Mouse (Mus musculus): Measurements from ENCODE around the gene Fry. TPM values are rescaled to one million over a fixed set of nuclear protein-coding genes. Genes with fewer than 3 reads are reported as not detected.

Gene Fry
- polyA plus RNA-seq, 1 experiment from 2014 or later, result 35.4 TPM

DNA sequence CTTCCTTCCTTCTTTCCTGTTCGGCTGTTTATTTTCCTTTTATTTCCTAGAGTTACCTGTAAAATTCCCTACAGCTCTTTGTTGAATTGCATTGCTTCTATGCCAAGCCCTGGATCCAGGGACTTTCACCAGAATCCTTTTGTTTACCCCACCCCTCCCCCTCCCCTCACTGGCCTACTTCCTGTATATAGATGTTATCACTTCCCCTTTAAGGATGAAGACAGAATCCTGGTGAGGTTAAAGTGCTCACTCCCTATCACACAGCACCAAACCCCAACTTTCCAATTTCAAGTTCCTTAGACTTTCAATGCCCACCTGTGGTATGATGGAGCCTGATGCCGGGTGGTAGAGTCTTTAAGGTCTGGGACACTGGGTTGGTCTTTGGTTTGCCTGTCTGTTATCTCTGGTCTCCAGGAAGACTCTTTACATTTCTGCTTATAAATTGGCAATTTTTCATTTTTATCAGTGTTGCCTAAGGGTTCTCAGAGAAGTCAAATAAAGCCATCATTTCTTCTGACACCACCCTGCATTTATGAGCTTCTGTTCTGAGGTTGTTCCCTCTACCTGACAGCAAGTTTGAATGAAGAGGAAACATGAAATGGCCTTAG lies 59.9 kb downstream of the Fry start:
- ATAC-seq, result no peak
- WGBS, result 97% methylated on average over 1 of the region's 2 CpGs
- H3K4me3 ChIP-seq (replicated peaks), result no peak overlapping the region
- H3K9ac ChIP-seq (replicated peaks), result no peak overlapping the region
- no peaks in the 10 kb centered on the region for H3K36me3 ChIP-seq
- H3K27me3 ChIP-seq, result no peaks in the 10 kb centered on the region
- H3K9me3 ChIP-seq, result 0 out of 2 replicates have a peak, but pooled peaks cover 9% of the 10 kb centered on the region
- H3K4me1 ChIP-seq (replicated peaks), result no peaks in the 10 kb centered on the region
- H3K4me2 ChIP-seq (replicated peaks), result no peak overlapping the region
- H3K27ac ChIP-seq, result no peak overlapping the region

DNA sequence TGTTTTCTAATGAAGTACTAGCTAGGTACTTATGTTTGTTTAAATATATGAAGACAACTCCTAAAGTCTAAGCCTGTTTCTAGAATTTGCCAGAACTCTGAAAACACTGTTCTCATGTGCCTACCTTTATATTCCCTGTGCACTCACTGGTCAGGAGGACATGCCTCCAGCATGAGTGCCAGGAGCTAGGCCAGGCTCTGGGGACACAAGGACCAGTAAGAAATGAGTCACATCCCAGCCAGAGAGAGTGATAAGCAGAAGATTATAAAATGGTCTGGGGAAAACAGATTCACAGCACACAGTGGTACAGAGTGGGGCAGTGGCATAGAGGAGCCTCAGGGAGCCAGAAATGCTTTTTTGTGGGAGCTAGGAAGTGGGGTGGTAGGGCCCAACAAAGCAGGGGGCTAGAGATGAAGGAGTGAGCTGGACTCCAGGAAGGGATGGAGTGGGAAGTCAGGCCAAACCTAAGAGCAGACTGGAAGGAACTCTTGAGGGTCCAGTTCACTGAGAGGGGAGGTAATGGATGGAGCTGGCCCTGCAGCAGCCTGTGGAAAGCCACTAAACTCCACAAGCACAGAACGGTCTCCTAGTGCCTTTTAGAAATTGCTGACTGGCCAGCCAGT lies 62.7 kb downstream of the Fry start:
- H3K36me3 ChIP-seq, result no peaks in the 10 kb centered on the region
- H3K4me2 ChIP-seq (replicated peaks), result no peak overlapping the region
- 68% methylated on average over 1 of the region's 1 CpGs for WGBS
- no peak for ATAC-seq
- H3K9ac ChIP-seq (replicated peaks), result no peak overlapping the region
- H3K4me1 ChIP-seq (replicated peaks), result no peaks in the 10 kb centered on the region
- no peaks in the 10 kb centered on the region for H3K27me3 ChIP-seq
- no peak overlapping the region for H3K4me3 ChIP-seq (replicated peaks)
- H3K27ac ChIP-seq, result no peak overlapping the region
- 0 out of 2 replicates have a peak, but pooled peaks cover 3% of the 10 kb centered on the region for H3K9me3 ChIP-seq

DNA sequence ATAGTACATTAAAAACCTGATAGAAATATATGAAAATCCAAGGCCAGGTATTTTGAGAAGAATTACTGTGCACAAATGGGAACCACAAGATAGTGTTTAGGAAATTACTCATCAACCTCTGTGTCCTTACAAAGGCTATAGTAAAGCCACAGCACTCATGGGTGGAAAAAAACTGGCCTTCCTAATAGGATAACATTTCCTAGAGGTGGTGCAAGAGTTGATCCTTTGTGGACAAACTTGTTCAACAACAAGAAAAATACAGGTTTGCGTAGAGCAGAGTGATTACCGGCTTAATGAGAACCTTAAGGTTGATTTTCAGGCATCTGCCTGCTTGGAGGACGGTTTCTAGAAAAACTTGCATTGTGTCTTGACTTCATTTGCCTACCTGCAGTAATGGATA lies 66.5 kb downstream of the Fry start:
- Histone ChIP-seq H3K27me3 (no peaks in the 10 kb centered on the region), H3K27ac (no peak overlapping the region), H3K9me3 (0 out of 2 replicates have a peak, but pooled peaks cover 3% of the 10 kb centered on the region), H3K4me1 (replicated peaks) (no peaks in the 10 kb centered on the region), H3K4me2 (replicated peaks) (no peak overlapping the region), H3K4me3 (replicated peaks) (no peak overlapping the region), H3K36me3 (no peaks in the 10 kb centered on the region), H3K9ac (replicated peaks) (no peak overlapping the region)
- no peak for ATAC-seq
- WGBS, result 94% methylated on average over 3 of the region's 3 CpGs

DNA sequence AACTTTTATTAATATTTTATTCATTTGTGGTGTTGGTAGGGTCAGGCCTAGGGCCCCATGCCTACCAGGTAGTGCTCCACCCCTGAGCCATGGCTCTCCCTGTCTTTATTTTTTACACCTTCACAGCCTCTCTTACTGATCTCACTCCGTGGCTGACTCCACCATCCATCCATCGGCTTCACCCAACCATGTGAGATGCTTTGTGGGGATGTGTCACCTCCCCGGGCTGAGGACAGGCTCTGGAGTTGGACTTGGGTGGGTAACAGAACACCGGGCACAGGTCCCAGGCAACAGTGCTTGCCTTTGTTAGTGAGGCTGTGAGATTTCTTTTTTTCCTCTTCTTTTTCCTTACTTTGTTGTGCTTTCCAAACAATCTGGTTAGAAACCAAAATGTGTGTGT lies 67.7 kb downstream of the Fry start:
- WGBS, result 89% methylated on average over 4 of the region's 4 CpGs
- ATAC-seq, result no peak

DNA sequence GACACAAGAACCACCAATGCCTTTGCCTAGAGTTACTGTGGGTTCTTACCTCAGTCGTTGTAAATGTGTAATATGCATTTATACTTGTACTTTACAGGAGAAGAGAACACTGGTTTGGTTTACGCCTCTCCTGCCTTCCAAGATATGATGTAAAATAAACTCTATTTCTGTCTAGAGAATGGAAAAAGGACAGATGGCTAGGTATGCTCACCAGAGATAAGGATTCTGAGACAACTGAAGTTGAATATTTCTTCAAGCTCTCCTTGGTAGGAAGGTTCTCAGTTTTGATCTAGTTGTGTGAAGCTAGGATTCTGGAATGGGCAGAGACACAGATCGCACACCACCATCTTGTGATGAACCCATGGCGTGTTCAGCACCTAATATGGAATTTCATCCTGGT lies 68.2 kb downstream of the Fry start:
- Histone ChIP-seq H3K9me3 (peaks cover 10% of the 10 kb centered on the region), H3K27me3 (no peaks in the 10 kb centered on the region), H3K4me1 (replicated peaks) (no peaks in the 10 kb centered on the region), H3K9ac (replicated peaks) (no peak overlapping the region), H3K27ac (no peak overlapping the region), H3K36me3 (no peaks in the 10 kb centered on the region), H3K4me2 (replicated peaks) (no peak overlapping the region), H3K4me3 (replicated peaks) (no peak overlapping the region)
- WGBS, result 91% methylated on average over 4 of the region's 4 CpGs
- no peak for ATAC-seq

More for the DNA sequence above, 67.7 kb downstream of the Fry start:
- no peaks in the 10 kb centered on the region for H3K27me3 ChIP-seq
- no peak overlapping the region for H3K4me2 ChIP-seq (replicated peaks)
- no peaks in the 10 kb centered on the region for H3K36me3 ChIP-seq
- peaks cover 10% of the 10 kb centered on the region for H3K9me3 ChIP-seq
- no peak overlapping the region for H3K4me3 ChIP-seq (replicated peaks)
- no peak overlapping the region for H3K27ac ChIP-seq
- H3K9ac ChIP-seq (replicated peaks), result no peak overlapping the region
- no peaks in the 10 kb centered on the region for H3K4me1 ChIP-seq (replicated peaks)

DNA sequence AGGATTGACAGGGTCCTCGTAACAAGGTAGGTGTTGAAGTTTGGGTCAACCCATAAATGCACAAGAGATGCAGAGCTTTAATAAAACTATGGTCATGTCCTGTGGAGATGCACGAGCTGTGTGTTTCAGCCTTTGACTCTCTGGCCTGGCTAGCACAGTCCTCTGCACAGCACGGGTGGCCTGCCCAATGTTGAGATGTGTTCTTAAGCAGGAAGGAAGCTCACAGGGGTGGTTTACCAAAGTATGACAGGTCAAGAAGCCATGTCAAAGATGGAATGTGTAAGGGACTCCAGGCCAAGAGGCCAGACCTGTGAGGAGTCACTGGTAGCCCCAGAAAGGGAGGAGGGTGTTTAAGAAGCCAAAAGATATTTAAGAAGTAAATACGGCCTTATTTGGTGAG lies 69.6 kb downstream of the Fry start:
- no peaks in the 10 kb centered on the region for H3K27me3 ChIP-seq
- no peaks in the 10 kb centered on the region for H3K36me3 ChIP-seq
- no peak overlapping the region for H3K4me3 ChIP-seq (replicated peaks)
- H3K4me1 ChIP-seq (replicated peaks), result no peaks in the 10 kb centered on the region
- no peak for ATAC-seq
- WGBS, result 91% methylated on average over 4 of the region's 4 CpGs
- peaks cover 10% of the 10 kb centered on the region for H3K9me3 ChIP-seq
- H3K9ac ChIP-seq (replicated peaks), result no peak overlapping the region
- no peak overlapping the region for H3K27ac ChIP-seq
- no peak overlapping the region for H3K4me2 ChIP-seq (replicated peaks)

DNA sequence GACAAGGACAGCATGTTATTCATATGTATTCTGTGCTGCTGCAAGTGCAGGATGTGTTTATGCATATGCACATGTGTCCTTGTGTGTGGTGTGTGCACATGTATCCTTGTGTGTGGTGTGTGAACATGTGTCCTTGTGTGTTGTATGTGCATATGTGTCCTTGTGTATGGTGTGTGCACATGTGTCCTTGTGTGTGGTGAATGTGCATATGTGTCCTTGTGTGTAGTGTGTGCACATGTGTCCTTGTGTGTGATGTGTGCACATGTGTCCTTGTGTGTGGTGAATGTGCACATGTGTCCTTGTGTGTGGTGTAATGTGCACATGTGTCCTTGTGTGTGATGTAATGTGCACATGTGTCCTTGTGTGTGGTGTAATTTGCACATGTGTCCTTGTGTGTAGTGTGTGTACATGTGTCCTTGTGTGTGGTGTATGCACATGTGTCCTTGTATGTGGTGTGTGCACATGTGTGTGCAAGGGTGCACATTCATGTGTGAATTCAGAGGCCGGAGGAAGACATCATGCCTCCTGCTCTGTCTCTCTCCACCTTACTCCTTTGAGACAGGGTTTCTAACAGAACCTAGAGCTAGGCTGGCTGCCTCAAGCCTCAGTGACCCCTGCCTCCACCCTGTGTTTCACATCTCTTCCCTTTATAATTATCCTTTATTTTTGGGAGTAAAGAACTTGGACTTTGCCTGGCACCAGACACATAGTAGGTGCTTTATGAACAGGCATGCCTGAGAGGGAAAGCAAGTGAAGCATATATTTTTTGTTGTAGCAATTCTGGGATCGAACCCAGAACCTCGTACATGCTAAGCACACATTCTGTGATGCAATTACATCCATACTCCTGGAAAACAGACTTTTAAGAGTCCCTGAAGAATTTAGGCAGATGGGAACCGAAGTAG lies 72.3 kb downstream of the Fry start:
- peaks cover 7% of the 10 kb centered on the region for H3K9me3 ChIP-seq
- H3K27me3 ChIP-seq, result 0 out of 2 replicates have a peak, but pooled peaks cover 6% of the 10 kb centered on the region
- 95% methylated on average over 4 of the region's 4 CpGs for WGBS
- no peak for ATAC-seq
- no peak overlapping the region for H3K27ac ChIP-seq
- no peaks in the 10 kb centered on the region for H3K36me3 ChIP-seq
- H3K9ac ChIP-seq (replicated peaks), result no peak overlapping the region
- H3K4me3 ChIP-seq (replicated peaks), result no peak overlapping the region
- no peak overlapping the region for H3K4me2 ChIP-seq (replicated peaks)
- peaks cover 2% of the 10 kb centered on the region; the same call in 1 of the 2 replicates for H3K4me1 ChIP-seq (replicated peaks)

DNA sequence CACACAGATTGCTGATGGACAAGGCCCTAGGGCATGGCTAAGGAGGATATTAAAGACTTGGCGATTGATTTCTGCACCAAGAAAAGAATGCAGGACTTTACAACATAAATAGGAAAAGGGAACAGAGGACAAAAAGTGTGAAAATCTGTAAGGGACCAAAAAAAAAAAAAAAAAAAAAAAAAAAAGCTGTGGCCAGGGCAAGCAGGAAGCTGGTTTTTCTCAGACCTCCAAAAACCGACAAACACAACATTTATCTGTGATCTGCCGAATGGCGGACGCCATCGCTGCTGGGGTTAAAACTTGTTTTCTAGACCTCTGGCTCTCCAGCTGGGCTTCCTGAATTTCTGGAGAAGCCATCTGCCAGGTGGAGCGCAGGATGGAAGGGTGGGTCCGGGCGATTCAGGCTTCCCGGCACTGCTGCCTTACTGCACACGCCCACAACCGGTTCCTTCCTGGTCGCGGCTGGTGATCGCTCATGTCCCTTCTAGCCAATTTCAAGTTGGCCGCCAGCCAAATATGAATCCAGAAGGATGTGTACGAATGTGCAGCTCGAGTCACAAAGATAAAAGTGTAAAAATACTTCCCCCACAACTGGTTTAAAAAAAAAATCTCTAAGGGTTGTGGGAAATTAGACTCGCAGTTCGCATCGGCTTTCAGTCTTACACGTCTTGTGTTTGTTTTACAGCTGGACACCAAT lies 77.2 kb downstream of the Fry start:
- H3K9ac ChIP-seq (replicated peaks), result peak overlapping the region; percentile 63
- H3K27me3 ChIP-seq, result 0 out of 2 replicates have a peak, but pooled peaks cover 6% of the 10 kb centered on the region
- WGBS, result 6% methylated on average over 22 of the region's 22 CpGs
- H3K4me3 ChIP-seq (replicated peaks), result peak overlapping the region; percentile 42
- peak; percentile 86 for ATAC-seq
- no peaks in the 10 kb centered on the region for H3K36me3 ChIP-seq
- H3K9me3 ChIP-seq, result peaks cover 3% of the 10 kb centered on the region; the same call in 1 of the 2 replicates
- peak overlapping the region; percentile 68 for H3K4me2 ChIP-seq (replicated peaks)
- no peak overlapping the region for H3K27ac ChIP-seq
- H3K4me1 ChIP-seq (replicated peaks), result peaks cover 9% of the 10 kb centered on the region

DNA sequence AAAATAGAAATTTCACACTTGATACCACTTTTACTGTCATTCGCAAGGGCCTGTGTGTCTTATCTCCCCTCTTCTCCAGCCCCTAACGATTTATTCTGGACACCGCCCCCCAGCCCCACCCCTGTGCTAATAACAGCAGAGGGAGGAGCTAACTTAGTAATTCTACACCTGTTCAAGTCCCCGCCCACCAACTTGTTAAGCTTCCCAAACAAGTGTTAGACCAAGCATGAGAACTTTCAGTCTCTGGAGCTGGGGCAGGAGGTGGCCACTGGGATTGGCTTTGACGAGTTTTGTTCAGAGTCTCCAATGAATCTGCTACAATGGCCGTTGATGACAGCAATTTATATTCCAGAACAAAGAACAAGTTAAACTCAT lies 77.8 kb downstream of the Fry start:
- peak overlapping the region; percentile 68 for H3K4me2 ChIP-seq (replicated peaks)
- no peaks in the 10 kb centered on the region for H3K36me3 ChIP-seq
- H3K27ac ChIP-seq, result no peak overlapping the region
- H3K9ac ChIP-seq (replicated peaks), result peak overlapping the region; percentile 63
- H3K27me3 ChIP-seq, result 0 out of 2 replicates have a peak, but pooled peaks cover 6% of the 10 kb centered on the region
- no peaks in the 10 kb centered on the region for H3K9me3 ChIP-seq
- peaks cover 9% of the 10 kb centered on the region for H3K4me1 ChIP-seq (replicated peaks)
- peak; percentile 44; the same call in 1 of the 2 replicates for ATAC-seq
- peak overlapping the region; percentile 42 for H3K4me3 ChIP-seq (replicated peaks)
- WGBS, result 5% methylated on average over 6 of the region's 6 CpGs

DNA sequence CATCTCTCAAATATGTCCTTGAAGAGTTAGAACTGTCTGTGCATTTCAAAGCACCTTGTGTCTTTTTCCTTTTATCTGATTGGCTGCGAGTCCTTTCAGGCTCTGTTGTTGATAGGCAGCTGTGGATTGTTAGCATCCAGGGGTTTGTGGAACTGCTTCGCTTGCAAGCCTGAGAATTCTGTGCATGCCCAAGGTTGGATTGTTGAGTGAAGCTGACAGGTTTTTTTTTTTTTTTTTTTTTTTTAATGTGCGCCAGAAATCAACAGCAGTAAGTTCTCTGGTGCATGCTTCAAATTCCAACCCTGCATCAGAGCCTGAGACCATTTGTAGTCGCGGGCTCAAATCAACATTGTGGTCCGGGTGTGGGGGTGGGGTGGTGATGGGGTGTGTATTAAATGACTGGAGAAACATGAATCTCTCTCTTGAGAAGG lies 78.5 kb downstream of the Fry start:
- H3K9ac ChIP-seq (replicated peaks), result no peak overlapping the region
- H3K4me3 ChIP-seq (replicated peaks), result no peak overlapping the region; the same call in 1 of the 2 replicates
- H3K27me3 ChIP-seq, result 0 out of 2 replicates have a peak, but pooled peaks cover 6% of the 10 kb centered on the region
- ATAC-seq, result no peak
- no peaks in the 10 kb centered on the region for H3K9me3 ChIP-seq
- H3K4me2 ChIP-seq (replicated peaks), result peak overlapping the region; percentile 68
- WGBS, result 48% methylated on average over 6 of the region's 6 CpGs
- no peak overlapping the region for H3K27ac ChIP-seq
- H3K36me3 ChIP-seq, result no peaks in the 10 kb centered on the region
- H3K4me1 ChIP-seq (replicated peaks), result peaks cover 9% of the 10 kb centered on the region

DNA sequence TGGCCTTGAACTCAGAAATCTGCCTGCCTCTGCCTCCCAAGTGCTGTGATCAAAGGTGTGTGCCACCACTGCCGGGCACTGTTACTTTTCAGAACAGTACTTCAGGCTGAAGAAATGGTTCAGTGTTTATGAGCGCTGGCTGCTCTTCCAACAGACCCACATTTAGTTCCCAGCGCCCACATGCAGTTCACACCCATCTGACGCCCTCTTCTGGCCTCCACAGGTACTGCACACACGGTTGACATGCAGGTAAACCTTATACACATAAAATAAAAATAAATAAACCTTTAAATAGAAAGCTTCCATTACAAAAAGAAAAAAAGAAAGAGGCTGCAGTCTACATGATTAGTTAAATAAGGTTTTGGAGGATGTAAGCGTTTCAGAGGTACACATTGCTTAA lies 88.3 kb downstream of the Fry start:
- Histone ChIP-seq H3K9me3 (no peaks in the 10 kb centered on the region), H3K4me1 (replicated peaks) (peaks cover 7% of the 10 kb centered on the region), H3K27ac (no peak overlapping the region), H3K9ac (replicated peaks) (no peak overlapping the region), H3K36me3 (no peaks in the 10 kb centered on the region), H3K4me3 (replicated peaks) (no peak overlapping the region), H3K4me2 (replicated peaks) (no peak overlapping the region), H3K27me3 (no peaks in the 10 kb centered on the region; the same call in 1 of the 2 replicates)
- WGBS, result 87% methylated on average over 6 of the region's 6 CpGs
- ATAC-seq, result no peak
